Mouse (Mus musculus) limb, embryonic 14.5 days (tissue): ENCODE data around the gene Retn. TPM values are rescaled to one million over a fixed set of nuclear protein-coding genes. Genes with fewer than 3 reads are reported as not detected.
A peak's percentile ranks its signal among the peaks of the same experiment; 100 is the strongest.

ENCODE experiments used
- ATAC-seq: fragments of 200-750 bp; cut with Nextera tagmentation; 2 replicates; pipeline ENCODE4 v1.8.0; 2017; ENCODE audit warnings: low read depth, moderate number of reproducible peaks, moderate TSS enrichment; ENCODE audit not compliant: low FRiP score
- DNase-seq: peaks from one replicate; pipeline ENCODE4 v3.0.0-alpha.2; 2015; ENCODE audit warnings: low spot score
- H3K27ac ChIP-seq: fragments of 300-500 bp; sonication (generic); replicated peaks from 2 replicates; pipeline ENCODE4 v1.5.1; 2014; ENCODE audit warnings: low read depth, mild to moderate bottlenecking, low read length, moderate library complexity, mixed read lengths
- H3K27me3 ChIP-seq: fragments of 300-500 bp; sonication (generic); 2 replicates; pipeline ENCODE4 v1.6.1; 2014; ENCODE audit warnings: low read length, mixed read lengths; ENCODE audit not compliant: control insufficient read depth, insufficient read depth
- H3K36me3 ChIP-seq: fragments of 300-500 bp; sonication (generic); 2 replicates; pipeline ENCODE4 v1.6.1; 2014; ENCODE audit warnings: mild to moderate bottlenecking, low read length, moderate library complexity, mixed read lengths; ENCODE audit not compliant: control insufficient read depth, insufficient read depth
- H3K4me1 ChIP-seq: fragments of 300-500 bp; sonication (generic); 2 replicates; pipeline ENCODE4 v1.6.1; 2014; ENCODE audit warnings: antibody characterized with exemption, low read length, mixed read lengths; ENCODE audit not compliant: control insufficient read depth, insufficient read depth
- H3K4me2 ChIP-seq: fragments of 300-500 bp; sonication (generic); replicated peaks from 2 replicates; pipeline ENCODE4 v1.6.1; 2014; ENCODE audit warnings: low read depth, mild to moderate bottlenecking, low read length, moderate library complexity; ENCODE audit not compliant: severe bottlenecking
- H3K4me3 ChIP-seq: fragments of 300-500 bp; sonication (generic); replicated peaks from 2 replicates; pipeline ENCODE4 v1.5.1; 2014; ENCODE audit warnings: low read length
- H3K9ac ChIP-seq: fragments of 300-500 bp; sonication (generic); 2 replicates; pipeline ENCODE4 v1.6.1; 2014; ENCODE audit warnings: mild to moderate bottlenecking, low read depth, low read length, moderate library complexity; ENCODE audit not compliant: severe bottlenecking
- H3K9me3 ChIP-seq: fragments of 300-500 bp; sonication (generic); 2 replicates; pipeline ENCODE4 v1.6.1; 2016; ENCODE audit warnings: low read length; ENCODE audit not compliant: control insufficient read depth
- POLR2A ChIP-seq: fragments of 200-500 bp; IDR thresholded peaks from 2 replicates; pipeline ENCODE4 v1.8.0; 2012; ENCODE audit warnings: inconsistent platforms, mild to moderate bottlenecking, moderate library complexity, borderline replicate concordance; ENCODE audit not compliant: insufficient read depth, insufficient read length; ENCODE audit errors: extremely low read depth
- WGBS: fragments of 180-500 bp; shearing (Covaris S2); extraction: QIAGEN DNeasy Blood & Tissue Kit; methylation state at CpG from one replicate; pipeline ENCODE4 v1.1.7; 2014; 5-methylcytosine and 5-hydroxymethylcytosine counted together
- polyA plus RNA-seq, 2 experiments: library from polyadenylated mRNA; depleted of rRNA in 1 of 2; stranded (reverse) in 1 of 2; unstranded in 1 of 2; fragments of >200 nt; fragmentation: Nextera tagmentation in 1 of 2; extraction: Ambion mirVana in 1 of 2; gene quantifications; 2 replicates each; pipeline versions ENCODE4 v1.2.1 to v1.2.3; 2012 to 2014

The Retn gene
- polyA plus RNA-seq, 2 experiments, result 0.08 TPM; not detected in 1

DNA sequence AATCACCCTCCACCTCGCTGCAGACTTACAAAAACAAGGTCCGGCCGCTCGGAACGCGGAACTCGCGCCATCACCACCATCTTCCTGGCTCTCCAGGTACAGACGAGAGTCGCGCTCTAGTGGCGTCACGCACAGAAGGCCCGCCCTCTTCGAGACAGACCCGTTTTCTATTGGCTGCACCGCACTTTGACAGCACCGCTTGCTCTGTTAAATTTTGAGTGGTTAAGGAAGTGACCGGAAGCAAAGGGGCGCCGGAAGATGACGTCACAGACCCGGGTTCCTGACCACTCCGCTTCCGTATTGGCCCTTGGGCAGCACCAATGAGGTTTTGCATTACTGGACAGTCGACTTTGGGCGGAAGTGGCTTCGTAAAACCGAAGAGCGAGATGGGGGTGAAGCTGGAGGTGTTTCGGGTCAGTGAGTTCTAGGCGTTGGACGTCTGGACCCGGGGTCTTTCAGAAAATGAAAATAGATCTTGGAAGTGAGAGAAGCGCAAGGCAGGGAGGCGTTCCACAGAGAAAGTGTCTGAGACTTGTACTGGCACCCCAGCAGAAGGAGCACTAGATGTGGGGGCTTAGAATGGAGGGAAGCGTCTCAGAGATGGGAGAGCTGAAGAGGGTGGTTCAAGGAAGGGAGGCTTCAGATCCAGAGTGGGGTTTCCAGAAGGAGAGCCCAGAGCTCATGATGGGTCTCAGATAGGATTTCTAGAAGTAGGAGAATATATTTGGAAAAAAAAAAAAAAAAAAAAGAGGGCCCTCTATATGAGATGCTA, 34.2 kb upstream of the Retn start, which contains the start of the genes Xab2 and Pet100:
Xab2 (minus strand) TSS at position 118 of the 772 bp plus-strand sequence.
Pet100 (plus strand) TSS at position 350 of the 772 bp plus-strand sequence.
- 1% methylated on average over 37 of the region's 37 CpGs for WGBS
- Histone ChIP-seq H3K27ac (no peak within 1 kb of the TSS), H3K27me3 (no peaks in the 10 kb centered on the region), H3K9me3 (no peaks in the 10 kb centered on the region), H3K36me3 (peaks cover 22% of the 10 kb centered on the region), H3K4me2 (peak within 1 kb of the TSS; percentile 89), H3K4me3 (peak within 1 kb of the TSS; percentile 82), H3K9ac (peak within 1 kb of the TSS; percentile 75), H3K4me1 (peaks cover 5% of the 10 kb centered on the region)
- TF ChIP-seq POLR2A, result peak; percentile 65; the same call in 1 of the 2 replicates
- ATAC-seq (peak; percentile 99), DNase-seq (peak; percentile 100)

GRCm38 (mm10) chr8:3622119-3622518, 33.5 kb upstream of the Retn start:
- Histone ChIP-seq H3K9me3 (no peaks in the 10 kb centered on the region), H3K36me3 (peaks cover 17% of the 10 kb centered on the region), H3K4me2 (peak overlapping the region; percentile 77), H3K27ac (no peak overlapping the region), H3K9ac (peak overlapping the region; percentile 63), H3K4me3 (peak overlapping the region; percentile 82), H3K27me3 (no peaks in the 10 kb centered on the region), H3K4me1 (peaks cover 5% of the 10 kb centered on the region)
- WGBS, result 71% methylated on average over 8 of the region's 8 CpGs
- DNase-seq (no peak), ATAC-seq (no peak)
- no peak for TF ChIP-seq POLR2A

GRCm38 (mm10) chr8:3625445-3625844, 30.1 kb upstream of the Retn start, which contains the start of gene Pcp2:
Gene Pcp2, minus strand, starts transcription at chr8:3625545.
- H3K27me3 ChIP-seq, result no peaks in the 10 kb centered on the region
- H3K9me3 ChIP-seq, result no peaks in the 10 kb centered on the region
- peaks cover 1% of the 10 kb centered on the region; the same call in 1 of the 2 replicates for H3K4me1 ChIP-seq
- H3K36me3 ChIP-seq, result no peaks in the 10 kb centered on the region
- DNase-seq (no peak), ATAC-seq (no peak)
- no peak within 1 kb of the TSS for H3K27ac ChIP-seq
- no peak within 1 kb of the TSS for H3K4me2 ChIP-seq
- no peak for TF ChIP-seq POLR2A
- H3K9ac ChIP-seq, result no peak within 1 kb of the TSS
- WGBS, result 50% methylated on average over 1 of the region's 1 CpGs
- H3K4me3 ChIP-seq, result no peak within 1 kb of the TSS

DNA sequence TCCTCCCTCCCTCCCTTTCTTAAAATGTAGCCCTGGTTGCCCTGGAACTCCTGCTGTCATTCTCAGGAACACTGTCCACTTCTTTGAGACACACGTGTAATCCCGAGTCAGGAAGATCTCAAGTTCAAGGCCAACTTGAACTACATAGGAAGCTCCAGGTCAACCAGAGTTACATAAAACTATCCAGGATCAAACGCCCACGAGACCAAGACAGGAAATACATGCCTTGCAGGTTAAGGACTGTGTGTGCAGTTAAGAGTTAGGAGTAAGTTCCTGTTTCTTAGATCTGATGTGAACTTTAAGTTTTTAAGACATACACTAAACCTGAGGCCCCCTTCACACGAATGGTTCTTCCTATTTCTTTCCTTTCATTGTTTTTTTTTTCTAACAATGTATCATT, 28.6 kb upstream of the Retn start:
- ATAC-seq, result no peak
- DNase-seq, result no peak
- Histone ChIP-seq H3K4me1 (no peaks in the 10 kb centered on the region), H3K36me3 (no peaks in the 10 kb centered on the region), H3K9me3 (no peaks in the 10 kb centered on the region), H3K27ac (no peak overlapping the region), H3K9ac (no peak overlapping the region), H3K4me2 (no peak overlapping the region), H3K27me3 (0 out of 2 replicates have a peak, but pooled peaks cover 6% of the 10 kb centered on the region), H3K4me3 (no peak overlapping the region)
- TF ChIP-seq POLR2A, result no peak
- 61% methylated on average over 5 of the region's 5 CpGs for whole genome bisulfite sequencing

GRCm38 (mm10) chr8:3628014-3628413, 27.6 kb upstream of the Retn start:
- Histone ChIP-seq H3K4me2 (no peak overlapping the region), H3K27me3 (0 out of 2 replicates have a peak, but pooled peaks cover 6% of the 10 kb centered on the region), H3K4me3 (no peak overlapping the region), H3K36me3 (no peaks in the 10 kb centered on the region), H3K4me1 (no peaks in the 10 kb centered on the region), H3K27ac (no peak overlapping the region), H3K9me3 (no peaks in the 10 kb centered on the region), H3K9ac (no peak overlapping the region)
- ATAC-seq (peak; percentile 50; the same call in 1 of the 2 replicates), DNase-seq (peak; percentile 10)
- no peak for TF ChIP-seq POLR2A
- 25% methylated on average over 5 of the region's 5 CpGs for WGBS
